Mouse (Mus musculus) thymus, postnatal 0 days (tissue): ENCODE results near the gene Kbtbd8. TPM values are rescaled to one million over a fixed set of nuclear protein-coding genes. Genes with fewer than 3 reads are reported as not detected.
A peak's percentile ranks its signal among the peaks of the same experiment; 100 is the strongest.

Experiments used
- DNase-seq: peaks from one replicate; pipeline ENCODE4 v3.0.0-alpha.2; 2015; ENCODE audit warnings: low spot score
- polyA plus RNA-seq: library from polyadenylated mRNA; unstranded; fragments of >200 nt; fragmentation: Nextera tagmentation; extraction: Ambion mirVana; gene quantifications from 2 replicates; pipeline ENCODE4 v1.2.1, GENCODE M21; 2015

Kbtbd8 gene
- polyA plus RNA-seq: 3.7 and 5.1 TPM in 2 replicates

DNA sequence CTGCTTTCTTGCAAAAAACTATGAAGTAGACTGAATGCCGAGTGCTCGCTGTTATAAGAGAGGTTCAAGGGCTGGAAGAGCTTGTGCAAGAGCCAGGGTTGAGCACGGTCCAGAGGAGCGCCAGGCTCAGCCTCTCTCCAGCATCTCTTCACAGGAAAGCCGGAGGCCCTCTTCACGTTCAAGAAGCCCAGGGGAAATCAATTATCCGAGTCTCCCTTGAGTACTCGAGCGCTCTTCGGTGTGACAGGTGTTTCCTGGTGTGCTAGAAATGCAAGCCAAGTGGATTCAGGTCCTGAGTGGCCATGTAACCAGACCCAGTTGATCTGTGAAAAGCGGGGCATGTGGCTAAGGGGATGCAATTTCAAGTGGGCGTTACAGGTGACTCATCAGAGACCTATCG lies at the start of gene Kbtbd8:
Gene Kbtbd8 (plus strand): TSS at position 295 of the 400 bp plus-strand sequence.
- peak; percentile 15 for DNase-seq

DNA sequence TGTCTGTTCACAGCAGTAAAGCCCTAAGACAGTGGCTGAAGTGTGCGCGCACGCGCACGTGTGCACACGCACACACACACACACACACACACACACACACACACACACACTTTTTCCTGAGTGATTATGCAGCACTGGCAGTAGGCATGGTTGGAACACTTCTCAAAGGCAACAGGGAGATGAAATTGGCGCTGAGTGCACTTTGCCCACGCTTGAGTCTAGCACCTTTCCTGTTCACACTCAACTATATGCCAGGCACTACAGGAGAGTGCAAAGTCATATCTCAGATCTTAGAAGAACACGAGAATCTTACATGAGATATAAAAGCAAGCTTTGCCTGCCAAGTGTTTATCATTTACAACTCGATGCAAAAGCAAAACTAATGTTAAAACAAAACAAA lies 47.3 kb upstream of the Kbtbd8 start:
- DNase-seq: no peak

DNA sequence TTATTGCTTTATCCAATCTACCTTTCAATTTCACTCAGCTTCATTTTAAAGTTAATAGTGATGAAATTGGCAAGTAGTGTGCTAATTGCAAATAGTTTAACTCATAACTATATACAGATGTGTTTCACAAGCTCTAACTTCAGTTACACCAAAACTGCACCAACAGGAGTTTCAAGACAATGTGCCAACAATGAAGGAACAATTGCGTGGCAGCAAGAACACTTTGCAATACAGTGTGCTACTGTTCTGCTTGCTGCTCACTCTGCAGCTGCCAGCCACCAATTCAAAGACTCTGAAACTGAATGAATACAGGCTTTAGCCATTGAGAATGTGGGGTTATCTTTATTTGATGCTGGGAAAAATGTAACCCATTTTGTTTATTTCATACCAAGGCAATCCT lies 31.8 kb upstream of the Kbtbd8 start:
- no peak for DNase-seq

DNA sequence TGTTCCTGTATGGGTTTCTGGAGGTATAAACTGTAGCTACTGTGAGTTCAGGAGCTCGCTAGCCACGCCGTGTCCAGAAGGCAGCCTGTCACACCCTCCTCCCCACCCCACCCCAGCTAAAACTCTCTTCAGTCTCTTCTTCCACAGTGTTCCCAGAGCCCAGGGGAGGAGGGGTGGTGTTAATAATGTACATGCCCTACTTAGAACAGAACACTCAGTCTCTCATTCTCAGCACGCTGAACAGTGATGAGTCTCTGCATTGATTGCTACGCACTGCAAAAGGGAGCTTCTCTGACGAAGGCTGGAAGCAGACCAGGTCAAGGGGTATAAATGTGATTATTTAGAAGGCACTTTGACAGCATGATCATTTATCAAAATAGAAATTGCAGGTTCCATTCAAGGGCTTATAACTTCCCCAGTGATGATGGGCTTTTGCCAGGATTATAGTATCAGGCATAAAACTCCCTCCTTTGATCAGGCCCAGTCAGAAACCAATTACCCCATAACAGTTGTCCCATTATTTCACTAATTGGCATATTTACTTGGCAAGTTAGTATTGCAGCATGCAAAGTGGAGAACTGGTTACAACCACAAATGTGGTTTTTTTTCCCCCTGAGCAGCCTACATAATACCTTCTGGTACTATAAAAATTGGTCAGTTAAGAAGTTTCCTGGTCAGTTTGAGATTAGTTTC lies 29.7 kb upstream of the Kbtbd8 start:
- DNase-seq: no peak

DNA sequence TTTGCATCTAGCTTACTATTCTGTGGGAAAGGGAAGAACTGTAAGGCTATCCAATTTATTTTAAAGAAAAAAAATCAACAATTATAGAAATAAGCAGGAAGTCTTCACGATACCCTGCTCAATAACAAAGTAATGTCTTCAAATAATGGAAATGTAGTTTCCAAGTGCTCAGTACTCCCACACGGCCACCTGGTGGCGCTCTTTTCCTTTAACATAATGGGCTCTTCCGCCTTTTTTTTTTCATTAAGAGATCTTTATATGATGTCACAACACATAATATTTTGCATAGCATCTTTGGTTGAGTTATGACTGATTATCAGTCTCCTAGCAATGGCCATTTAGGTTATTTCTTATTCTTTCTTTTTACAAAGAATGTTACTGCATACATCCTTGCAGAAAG lies 29.0 kb upstream of the Kbtbd8 start:
- DNase-seq: peak; percentile 19

DNA sequence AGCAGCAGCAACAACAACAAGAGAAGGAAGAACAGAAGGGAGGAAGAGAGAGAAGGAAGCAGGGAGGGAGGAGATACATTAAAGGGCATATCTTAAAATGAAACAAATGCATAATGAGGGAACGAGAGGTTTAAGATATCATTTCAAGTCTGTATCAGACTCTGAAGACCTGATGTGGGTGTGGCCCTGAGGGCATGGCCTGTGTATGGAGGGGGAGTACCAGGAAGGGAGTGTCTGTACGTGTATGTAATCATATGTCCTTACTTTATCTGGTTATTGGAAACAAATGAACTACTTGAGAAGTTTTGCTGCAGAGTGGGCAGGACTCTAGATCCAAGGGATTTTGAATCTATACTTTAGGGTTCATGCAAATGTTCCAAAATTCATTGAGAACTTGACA lies 22.3 kb upstream of the Kbtbd8 start:
- no peak for DNase-seq

DNA sequence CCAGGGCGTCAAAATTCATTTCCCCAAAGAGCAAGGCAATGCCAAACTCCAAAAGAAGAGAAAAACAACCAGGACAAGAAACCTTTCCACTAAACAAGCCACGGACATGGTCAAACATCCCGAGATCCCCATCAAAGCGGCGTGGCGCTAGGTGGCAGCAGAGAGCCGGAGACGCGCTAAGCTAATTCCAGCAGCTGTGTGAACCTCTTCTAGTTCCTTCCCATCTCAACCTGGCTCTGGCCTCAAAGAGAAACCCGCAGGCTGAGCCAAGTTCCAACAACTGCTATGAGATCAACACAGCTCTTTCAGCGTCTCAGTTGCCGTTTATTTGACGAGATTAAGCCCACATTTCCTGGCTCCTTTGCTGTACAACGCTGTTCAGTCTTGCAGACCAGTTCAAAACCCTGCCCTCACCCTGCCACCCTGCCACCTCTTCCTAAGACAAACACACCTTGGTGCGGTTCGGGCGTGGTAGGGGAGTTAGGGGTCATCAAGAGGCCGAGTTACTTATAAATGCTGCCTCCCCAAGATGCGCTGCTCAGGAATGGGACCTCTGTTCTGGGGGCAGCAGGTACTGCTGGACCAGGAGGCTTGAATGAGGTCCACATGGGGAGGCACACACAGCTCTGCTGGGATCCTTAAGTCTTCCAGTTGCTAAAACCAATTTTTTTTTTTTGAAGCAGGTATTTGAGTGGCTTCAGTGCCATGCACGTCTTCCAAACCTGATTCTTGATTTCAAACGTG lies 18.5 kb upstream of the Kbtbd8 start:
- peak; percentile 65 for DNase-seq

DNA sequence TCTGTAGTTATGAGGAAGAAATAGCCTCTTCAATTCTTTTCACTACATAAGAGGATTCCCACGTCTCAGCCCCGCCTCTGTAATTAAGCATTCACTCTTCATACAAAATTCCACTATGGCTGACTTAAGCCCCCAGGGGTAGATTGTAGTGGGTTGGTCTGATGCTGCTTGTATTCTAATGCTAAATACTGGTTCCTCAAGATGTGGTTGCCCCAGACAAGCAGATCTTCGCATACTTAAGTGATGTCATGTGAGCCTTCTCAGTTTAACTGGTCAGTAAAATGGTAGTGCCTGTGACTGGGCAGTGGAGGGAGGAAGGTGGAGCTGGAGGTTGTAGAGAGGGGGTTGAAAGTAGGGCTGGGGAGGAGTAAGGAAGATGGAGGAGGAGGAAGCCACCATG lies 13.3 kb upstream of the Kbtbd8 start:
- DNase-seq: no peak

DNA sequence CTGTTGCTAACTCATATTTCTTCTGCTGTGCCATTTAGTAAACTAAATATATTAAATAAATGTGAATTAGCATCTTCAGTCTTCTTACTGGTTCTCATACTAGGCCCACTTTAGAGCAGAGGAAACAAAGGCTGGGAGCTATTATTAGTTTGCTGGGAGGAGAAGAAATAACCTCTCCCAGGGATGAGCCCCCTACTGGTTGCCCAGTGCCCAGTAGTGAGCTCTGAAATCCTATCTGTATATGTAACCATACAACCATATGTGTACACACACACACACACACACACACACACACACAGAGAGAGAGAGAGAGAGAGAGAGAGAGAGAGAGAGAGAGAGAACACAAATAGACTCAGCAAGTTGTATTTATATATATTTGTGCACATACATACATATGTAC lies 8.6 kb upstream of the Kbtbd8 start:
- no peak for DNase-seq

DNA sequence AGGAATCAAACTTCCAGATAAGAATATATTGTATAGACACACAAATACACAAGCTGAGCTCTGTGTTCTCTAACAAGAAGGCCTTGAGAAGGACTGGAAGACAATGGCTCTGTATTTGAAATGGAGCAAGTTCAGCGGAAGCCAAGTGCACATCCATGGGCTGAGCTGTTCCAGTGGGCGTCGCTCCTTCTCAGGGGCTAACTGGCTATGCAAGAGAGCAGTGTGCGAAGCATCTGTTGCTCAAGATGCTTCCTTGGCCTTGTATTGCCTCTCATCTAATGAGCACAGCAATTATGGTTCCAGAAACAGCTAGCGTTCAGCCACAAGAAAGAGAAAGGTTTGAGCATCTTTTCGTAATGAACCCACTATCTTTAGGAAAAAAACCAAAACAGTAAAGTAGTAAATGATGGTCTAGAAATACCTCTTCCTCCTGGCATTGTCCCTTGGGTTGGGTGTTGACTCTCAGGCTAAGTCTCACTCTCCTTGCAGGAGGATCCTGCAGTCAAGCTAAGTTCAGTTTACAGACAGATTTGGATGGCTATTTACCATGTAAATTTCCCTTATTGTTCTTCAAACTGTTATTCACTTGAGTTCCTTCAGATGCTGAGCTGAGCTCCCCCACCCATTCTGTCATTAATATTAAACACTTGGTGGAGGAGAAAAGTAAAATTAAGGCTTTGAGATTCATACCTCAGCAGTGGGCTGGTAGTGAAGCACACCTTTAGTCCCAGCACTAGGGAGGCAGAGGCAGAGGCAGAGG lies 7.2 kb upstream of the Kbtbd8 start:
- DNase-seq: no peak

DNA sequence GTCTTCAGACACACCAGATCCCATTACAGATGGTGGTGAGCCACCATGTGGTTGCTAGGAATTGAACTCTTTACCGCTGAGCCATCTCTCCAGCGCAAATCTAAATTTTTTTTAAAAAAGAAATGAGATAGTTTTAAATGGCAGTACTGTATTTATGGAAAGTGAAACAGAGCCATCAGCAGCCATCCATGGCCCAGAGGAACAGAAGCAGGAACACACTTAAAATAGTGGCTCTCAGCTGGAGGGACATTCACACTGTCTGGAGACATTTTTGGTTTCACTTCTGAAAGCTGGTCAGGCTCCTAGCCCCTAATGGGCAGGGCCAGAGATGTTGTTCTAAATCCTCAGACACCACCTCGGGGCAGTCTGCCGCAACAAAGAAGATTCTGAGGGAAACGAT lies 5.0 kb upstream of the Kbtbd8 start:
- no peak for DNase-seq

DNA sequence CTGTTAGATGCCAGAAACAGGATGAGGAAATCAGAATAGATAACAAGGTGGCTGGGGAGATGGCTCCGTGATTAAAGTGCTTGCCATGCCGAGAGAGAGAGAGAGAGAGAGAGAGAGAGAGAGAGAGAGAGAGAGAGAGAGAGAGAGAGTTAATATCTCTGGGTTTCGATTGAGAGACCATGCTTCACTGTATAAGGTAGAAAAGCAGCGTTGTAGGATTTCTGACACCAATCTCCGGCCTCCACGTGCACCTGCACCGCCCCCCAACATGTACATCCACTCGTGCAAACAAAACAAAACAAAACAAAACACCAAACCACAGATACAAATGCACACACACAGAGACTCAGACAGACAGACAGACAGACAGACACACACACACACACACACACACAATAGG lies 527 bp upstream of the Kbtbd8 start:
- DNase-seq: no peak

DNA sequence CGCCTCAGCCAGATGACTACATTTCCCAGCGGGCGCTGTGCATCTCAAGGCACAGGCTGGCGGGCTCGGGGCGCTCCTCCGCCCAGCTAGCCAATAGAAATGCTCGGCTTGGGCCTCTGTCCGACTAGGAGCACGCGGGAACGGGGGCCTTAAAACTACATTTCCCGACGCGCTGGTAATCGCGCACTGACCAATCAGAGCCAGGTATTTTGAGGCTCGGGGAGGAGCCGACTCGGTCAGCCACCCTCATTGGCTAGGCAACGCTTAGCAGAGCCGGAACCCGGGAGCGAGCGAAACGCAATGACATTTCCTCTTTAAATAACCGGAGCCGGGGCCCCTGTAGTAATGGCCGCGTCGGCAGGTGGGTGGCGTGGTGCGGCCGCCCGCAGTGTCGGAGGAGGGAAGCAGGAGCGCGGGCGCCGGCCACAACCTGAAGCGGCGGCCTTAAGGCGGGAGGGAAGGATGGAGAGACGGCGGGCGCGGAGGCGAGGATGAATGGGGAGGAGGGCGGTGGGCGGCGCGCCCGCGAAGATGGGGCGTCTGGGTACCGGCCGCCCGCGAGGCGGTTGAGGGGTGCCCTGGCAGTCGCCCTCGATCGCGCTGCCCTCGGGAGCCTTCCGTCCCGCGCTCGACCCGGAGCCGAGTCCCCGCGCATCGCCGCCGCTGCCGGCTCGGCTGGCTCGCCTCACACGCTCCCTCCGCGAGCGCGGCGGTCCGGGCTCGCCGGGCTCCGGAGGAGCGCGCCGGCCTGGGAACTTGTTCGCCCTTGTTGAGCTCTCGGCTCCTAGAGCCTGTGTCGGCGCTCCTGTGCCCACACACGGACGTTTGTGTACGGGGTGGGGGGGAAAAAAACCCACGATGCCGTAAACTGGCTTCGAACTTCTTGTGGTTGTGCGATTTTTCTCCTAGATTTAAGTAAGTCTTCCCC lies 838 bp downstream of the Kbtbd8 start:
- peak; percentile 99 for DNase-seq

DNA sequence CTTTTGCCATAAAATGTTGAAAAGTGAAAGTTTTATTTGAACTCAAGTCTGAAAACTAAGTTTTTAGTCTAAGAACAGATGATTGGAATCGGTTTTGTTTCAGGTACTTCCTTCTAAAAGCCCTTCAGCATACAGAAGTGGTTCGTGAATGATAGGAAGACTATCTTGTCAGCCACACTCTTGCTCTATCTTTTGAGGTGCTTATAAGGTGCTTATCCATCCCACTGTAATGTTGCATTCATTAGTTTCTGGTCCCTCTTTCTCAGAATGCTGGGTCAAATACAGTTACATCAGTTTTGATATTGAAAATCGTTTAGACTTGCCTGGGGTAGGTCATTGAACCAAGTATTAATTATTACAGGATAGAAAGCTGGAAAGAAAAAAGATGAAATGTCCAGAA lies 2.3 kb downstream of the Kbtbd8 start:
- DNase-seq: no peak

DNA sequence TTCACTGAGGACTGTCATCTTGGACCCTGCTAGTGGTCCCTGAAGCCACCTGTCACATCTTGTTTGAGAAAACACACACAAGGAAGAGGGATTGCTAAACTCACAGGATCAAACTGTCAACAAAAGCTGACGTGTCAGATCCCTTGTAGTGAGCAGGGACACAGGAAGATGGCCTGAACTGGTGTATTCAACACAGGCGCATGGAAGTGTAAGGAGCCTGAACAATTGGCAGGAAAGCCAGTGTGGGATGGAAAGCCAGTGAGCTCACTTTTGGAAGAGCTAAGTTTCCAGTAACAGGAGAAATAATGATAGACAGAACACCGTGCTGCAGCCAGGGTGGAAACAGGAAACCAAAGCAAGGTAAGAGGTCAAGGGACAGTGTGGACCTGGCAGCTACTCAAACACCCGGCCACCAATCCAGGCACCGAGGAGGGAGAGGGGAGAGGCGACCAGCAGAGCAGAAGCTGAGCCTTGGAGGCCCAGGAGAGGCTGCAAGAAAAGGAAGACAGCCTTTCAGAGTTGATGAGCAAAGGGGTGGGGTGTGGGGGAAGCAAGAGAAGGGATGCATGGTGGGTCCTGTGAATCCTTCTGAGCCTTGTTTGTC lies 33.0 kb downstream of the Kbtbd8 start:
- DNase-seq: no peak

DNA sequence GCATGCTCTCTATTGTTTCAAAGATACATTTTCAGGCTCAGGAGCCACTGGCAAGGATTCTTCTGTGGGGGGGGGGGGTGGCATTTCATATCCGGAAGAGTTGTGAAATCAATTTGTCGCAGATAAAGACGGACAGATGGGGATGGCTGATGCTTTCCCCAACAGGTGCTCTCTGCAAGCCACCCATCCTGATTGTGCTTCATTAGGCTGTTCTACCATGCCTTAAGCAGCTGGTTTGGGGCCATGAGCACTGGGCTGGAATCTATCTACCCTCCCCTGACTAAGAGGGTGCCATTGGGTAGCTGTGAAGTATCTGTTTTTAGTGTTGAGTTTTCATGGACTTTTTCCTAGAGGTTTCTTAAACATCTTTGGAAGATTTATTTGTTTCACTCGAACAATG lies 33.8 kb downstream of the Kbtbd8 start:
- no peak for DNase-seq

DNA sequence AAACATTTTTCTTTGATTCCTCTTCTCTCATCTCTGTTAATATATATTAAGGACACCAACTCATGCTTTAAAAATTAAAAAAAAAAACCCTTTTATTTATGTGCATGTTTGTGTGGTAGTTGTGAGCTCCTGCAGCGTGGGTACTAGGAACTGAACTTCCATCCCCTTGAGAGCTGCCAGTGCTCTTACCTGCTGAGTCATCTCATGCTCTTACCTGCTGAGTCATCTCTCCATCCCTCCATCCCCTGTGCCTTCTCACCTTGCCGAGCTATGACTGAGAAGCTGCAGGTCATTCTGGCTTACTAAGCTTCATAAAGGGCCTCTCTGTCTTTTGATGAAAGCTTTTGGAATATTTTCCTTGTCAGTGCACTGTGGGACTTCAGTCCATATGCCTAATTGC lies 34.5 kb downstream of the Kbtbd8 start:
- DNase-seq: no peak

DNA sequence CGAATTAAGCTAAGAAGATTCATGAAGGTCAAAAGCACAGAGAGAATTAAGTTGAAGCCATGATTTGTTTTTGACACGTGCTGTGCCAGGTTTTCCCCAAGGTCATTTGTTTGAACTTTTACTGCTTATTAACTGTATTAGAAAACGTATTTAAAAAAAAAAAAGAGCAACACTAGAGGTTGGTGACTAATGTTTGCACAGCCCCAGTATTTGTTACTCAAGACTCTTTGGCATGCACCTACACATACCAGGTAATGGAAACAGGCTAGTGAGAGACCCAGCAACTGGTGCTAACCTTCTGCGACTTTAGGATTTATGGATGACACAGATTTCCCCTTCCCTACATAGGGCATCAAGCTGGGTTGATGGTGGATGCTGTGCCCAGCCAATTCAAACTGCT lies 46.9 kb downstream of the Kbtbd8 start:
- no peak for DNase-seq

DNA sequence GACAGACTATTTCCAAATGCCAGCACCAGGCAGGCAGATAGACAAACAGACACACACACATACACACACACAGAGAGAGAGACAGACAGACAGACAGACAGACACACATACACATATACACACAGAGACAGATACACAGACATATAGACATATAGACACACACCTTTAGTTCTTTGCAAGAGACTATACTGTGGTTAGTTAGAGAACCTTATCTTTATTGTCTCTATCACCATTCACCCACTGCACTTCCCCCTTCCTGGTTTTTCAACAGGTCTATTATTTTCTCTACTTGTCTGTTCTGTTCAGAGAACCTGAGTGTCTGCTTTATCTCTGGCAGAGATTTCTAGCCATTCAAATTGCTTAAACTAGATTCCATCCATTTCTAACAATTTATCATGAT lies 48.6 kb downstream of the Kbtbd8 start:
- DNase-seq: no peak

DNA sequence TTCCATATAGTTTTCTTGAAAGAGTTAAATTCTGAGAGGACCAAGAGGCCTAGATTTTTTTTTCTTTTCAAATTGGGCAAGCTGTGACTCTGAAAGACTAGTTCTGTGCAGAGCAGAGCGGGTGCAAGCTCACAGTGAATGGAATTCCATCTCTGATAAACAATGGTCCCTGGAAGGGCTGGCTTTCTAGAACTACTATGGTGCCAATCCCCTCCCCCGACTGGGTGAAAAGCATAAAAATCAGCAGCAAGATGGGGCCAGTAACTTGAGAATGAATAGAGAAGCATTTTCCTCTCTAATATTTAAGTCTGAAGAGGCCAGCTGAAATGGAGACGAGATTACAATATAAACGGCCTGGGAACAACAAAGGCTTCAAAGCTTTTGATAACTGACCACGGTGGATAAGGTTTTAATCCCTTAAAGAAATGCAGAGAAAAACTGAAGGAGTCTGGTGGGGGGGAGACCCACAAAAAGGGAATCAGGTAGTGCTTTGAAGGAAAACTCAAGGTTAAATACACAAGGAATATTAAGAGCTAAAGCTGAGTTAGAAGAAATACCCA lies 50.7 kb downstream of the Kbtbd8 start:
- DNase-seq: no peak

DNA sequence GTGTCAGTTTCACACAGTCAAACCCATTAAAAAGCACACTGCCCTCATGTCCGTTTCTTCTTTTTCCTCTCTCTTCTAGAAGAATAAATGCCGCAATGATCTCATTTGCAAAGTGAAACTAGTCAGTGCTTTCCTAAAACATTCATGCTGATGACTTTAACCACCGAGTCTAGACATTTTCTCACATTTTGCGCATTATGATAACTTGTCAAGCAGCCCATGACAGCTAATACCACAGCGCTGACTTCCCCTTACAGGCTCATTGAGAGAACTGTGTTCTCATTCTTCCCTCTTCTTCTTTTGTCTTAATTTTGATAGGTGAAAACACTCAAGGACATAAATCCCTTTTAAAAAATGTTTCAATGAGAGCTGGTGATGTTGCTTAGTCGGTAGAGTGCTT lies 52.4 kb downstream of the Kbtbd8 start:
- no peak for DNase-seq
